Mouse (Mus musculus) myocyte (in vitro differentiated cells): Measurements from ENCODE around the gene Pten.

Experiments used
- CEBPB ChIP-seq: IDR thresholded peaks from 2 replicates; pipeline ENCODE4 v1.6.1; 2011; ENCODE audit warnings: mild to moderate bottlenecking, moderate library complexity; ENCODE audit not compliant: poor library complexity, insufficient read depth, severe bottlenecking
- MAX ChIP-seq: IDR thresholded peaks from one replicate; pipeline ENCODE4 v1.6.1; 2011; ENCODE audit warnings: low read depth, mild to moderate bottlenecking, control low read depth
- MYOD1 ChIP-seq, 3 experiments: IDR thresholded peaks; one replicate each; pipeline ENCODE4 v1.6.1; 2011; ENCODE audit warnings: control low read depth in 2 of 3, low read depth in 2 of 3, mild to moderate bottlenecking in 2 of 3, moderate library complexity in 1 of 3; ENCODE audit not compliant: insufficient read length in 2 of 3, control insufficient read depth in 1 of 3
- MYOG ChIP-seq, 3 experiments: IDR thresholded peaks; one replicate each; pipeline ENCODE4 v1.6.1; 2011; ENCODE audit warnings: control low read depth in 2 of 3, low read depth in 2 of 3, mild to moderate bottlenecking in 2 of 3; ENCODE audit not compliant: insufficient read length in 2 of 3, control insufficient read depth in 1 of 3, insufficient read depth in 1 of 3
- TCF12 ChIP-seq: IDR thresholded peaks from one replicate; pipeline ENCODE4 v1.6.1; 2011; ENCODE audit warnings: mild to moderate bottlenecking, control low read depth; ENCODE audit not compliant: poor library complexity, insufficient read depth, severe bottlenecking
- USF1 ChIP-seq: IDR thresholded peaks from one replicate; pipeline ENCODE4 v1.6.1; 2011; ENCODE audit warnings: low read depth, mild to moderate bottlenecking, control low read depth, moderate library complexity

GRCm38 (mm10) chr19:32720319-32720718 lies 37.0 kb upstream of the Pten start:
- TF ChIP-seq TCF12, result no peak
- no peak for TF ChIP-seq MAX
- TF ChIP-seq USF1, result no peak
- no peak for TF ChIP-seq MYOG (IDR thresholded peaks at IDR 0.05; ENCODE audit: control insufficient read depth in 1 of 3, insufficient read depth in 1 of 3, insufficient read length in 2 of 3, low read depth in 2 of 3)
- TF ChIP-seq MYOD1 (IDR thresholded peaks at IDR 0.05; ENCODE audit: control insufficient read depth in 1 of 3, insufficient read length in 2 of 3, low read depth in 2 of 3), result no peak
- TF ChIP-seq CEBPB, result no peak
